Mouse (Mus musculus): ENCODE measurements around the gene Engase. TPM values are rescaled to one million over a fixed set of nuclear protein-coding genes. Genes with fewer than 3 reads are reported as not detected.

Engase gene
- 13.6 TPM for polyA plus RNA-seq (2017; shearing (Covaris generic))

DNA sequence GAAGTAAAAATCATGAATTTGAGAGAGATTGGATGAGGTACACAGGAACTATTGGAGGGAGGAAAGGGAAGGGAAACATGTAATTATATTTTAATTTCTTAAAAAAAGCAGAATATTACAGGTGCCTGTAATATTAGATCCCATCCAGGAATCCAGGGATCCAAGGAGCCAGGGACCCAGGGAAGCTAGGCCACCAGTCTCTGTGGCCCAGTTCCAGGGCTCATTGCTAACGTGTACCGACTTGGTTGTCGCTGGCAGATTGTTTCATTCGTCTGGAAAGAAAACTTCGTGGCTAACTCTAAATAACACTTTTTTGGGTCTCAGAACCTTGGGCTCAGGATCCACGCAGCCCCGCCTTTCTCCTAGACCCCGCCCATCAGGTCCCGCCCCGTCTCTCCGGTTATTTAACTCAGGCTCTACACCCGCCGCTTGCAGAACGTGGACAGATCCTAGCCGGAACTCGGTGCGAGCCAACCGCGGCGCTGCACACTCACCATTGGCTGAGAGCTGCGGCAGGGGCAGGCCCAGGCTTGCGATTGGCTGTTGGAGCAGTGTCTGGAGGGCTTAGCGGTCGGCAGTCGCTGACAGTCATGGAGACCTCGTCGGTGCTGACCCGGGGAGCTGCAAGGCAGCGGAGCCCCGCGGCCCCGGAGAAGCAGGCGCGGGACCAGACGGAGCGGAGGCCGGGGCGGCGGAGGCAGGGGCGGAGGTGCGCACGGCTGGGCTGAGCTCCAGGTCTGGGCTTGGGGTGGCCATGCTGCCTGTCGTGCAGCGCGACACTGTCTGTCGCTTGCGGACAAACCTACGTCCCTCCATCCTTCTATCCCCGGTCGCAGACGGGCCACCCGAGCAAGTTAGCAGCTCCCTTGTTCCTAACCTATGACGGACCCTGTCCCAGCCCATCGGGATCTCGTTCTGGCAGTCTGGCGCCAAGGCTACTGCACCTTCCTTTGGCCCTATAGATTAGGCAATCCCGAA lies at the start of gene Engase:
TSS of gene Engase (plus strand) at position 434 of the 978 bp plus-strand sequence.

DNA sequence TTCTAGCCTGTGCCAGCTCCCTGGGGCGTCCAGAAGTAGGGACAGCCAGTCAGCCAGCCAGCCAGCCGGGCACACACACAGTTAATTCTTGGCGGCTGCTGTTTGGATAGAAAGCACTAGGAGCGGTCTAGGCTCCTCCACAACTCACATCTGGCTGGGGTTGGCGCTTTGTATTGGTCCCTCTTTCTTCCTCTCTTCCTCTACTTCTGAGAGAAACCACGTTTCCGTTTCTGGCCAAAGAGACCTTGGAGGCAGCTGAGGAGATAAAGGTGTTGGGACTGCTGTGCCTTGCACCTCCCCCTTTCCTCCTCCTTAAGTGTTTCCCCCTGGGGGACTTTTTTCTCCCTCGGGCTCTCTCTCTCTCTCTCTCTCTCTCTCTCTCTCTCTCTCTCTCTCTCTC lies 48.6 kb upstream of the Engase start, which contains the start of gene C1qtnf1:
TSS of gene C1qtnf1 (plus strand) at position 218 of the 400 bp plus-strand sequence.

Other genes with a start within 250 kb of the Engase start
- gene Cyth1, start 228.2 kb upstream of the Engase start, polyA plus RNA-seq (2017; shearing (Covaris generic)) = 323 TPM
- gene Usp36, start 186.6 kb upstream of the Engase start, polyA plus RNA-seq (2017; shearing (Covaris generic)) = 33.7 TPM
- gene Cep295nl, start 134.3 kb upstream of the Engase start, polyA plus RNA-seq (2017; shearing (Covaris generic)) = 0.15 TPM
- gene Timp2, start 121.1 kb upstream of the Engase start, polyA plus RNA-seq (2017; shearing (Covaris generic)) = 5.8 TPM
- 134 TPM for gene Lgals3bp, start 74.7 kb upstream of the Engase start, polyA plus RNA-seq (2017; shearing (Covaris generic))
- 61.5 TPM for gene Cant1, start 57.7 kb upstream of the Engase start, polyA plus RNA-seq (2017; shearing (Covaris generic))
- not detected for gene C1qtnf1, start 48.6 kb upstream of the Engase start, polyA plus RNA-seq (2017; shearing (Covaris generic))

All from inflammation-experienced regulatory T-cells, adult 16 weeks (primary cell).